Mouse (Mus musculus) megakaryocyte, embryonic 14.5 days (primary cell): Measurements from ENCODE around the gene BC049352.

Experiments
- FLI1 ChIP-seq: IDR thresholded peaks from 2 replicates; pipeline ENCODE4 v1.6.1; 2012; ENCODE audit warnings: low read length, inconsistent platforms, mixed read lengths
- GATA1 ChIP-seq: IDR thresholded peaks from 3 replicates; pipeline ENCODE4 v1.6.1; 2012; ENCODE audit warnings: mixed read lengths, low read length, inconsistent platforms, borderline replicate concordance

DNA sequence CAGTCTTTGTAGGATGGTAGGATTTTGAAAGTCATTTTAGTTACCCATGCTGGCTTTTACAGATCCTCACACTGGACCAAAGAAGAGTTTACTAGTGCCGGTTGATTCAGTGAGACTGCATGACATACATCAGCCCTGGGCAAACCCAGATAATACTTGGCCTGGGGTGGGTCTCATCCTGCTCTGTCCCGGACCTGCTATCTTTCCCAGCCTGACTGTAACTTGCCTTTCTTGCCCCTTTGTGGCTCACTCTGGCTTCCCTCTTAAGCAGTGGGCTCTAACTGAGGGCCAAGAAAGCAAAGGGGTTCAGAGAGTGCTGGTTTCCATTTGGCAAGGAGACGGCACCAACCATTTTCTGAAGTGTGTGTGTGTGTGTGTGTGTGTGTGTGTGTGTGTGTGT, 37.8 kb downstream of the BC049352 start:
- TF ChIP-seq GATA1 (no peak), FLI1 (no peak)
